Mouse (Mus musculus): Measurements from ENCODE around the gene Stap2.

- no peak for TF ChIP-seq CTCF (IDR thresholded peaks at IDR 0.05; ENCODE audit: low read depth, low read length)
- TF ChIP-seq POLR2A (IDR thresholded peaks at IDR 0.05; ENCODE audit: borderline replicate concordance, low read depth, low read length), result no peak
These were observed 16.0 kb upstream of the Stap2 start for GRCm38 (mm10) chr17:56021161-56021910.

Measured in bone marrow macrophage, adult 2 months (primary cell).